30 mouse cellular contexts compared by ENCODE assay signal in the genomic region with DNA sequence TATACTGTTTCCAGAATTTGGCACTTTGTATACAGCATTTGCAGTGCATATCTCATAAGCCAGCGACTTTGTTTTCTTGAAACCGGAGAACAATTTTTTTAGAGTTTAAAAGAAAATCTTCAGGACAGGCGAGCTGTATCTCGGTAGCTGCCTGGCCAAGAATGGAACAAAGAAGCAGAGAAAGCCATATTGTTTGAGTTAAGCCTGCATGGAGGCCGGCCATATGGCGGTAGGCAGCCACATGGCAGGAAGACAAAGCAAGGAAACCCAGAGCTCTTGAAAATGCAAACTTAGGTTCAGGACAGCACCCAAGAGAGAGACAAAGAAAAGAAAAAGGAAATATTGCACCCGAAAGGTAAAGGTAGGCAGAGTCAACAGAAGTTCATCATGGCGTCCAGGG.
DNase-seq lines count a peak whose midpoint lies in the region; ATAC-seq lines count a peak whose summit lies in the region.
"Had no signal": no experiment of that assay in that cellular context is flagged by ENCODE, and none has a peak within 500 bp of the region (broad histone marks: within the 10 kb centered on the region; RNA-seq: fewer than 3 reads in every experiment).

No protein-coding gene starts in this region.

- DNase-seq in forebrain, embryonic 11.5 days (ENCODE audit: low spot score) = no peak
- DNase-seq in layer of hippocampus, adult 11-12 months (ENCODE audit: low spot score) = peak; percentile 27
- no peak for DNase-seq in layer of hippocampus, adult 9-10 months (ENCODE audit: low spot score)
- DNase-seq in right cerebral cortex, postnatal 25 days = peak; percentile 14
- DNase-seq in right cerebral cortex, adult 2 months (ENCODE audit: low spot score in 2 of 2) = no peak
- DNase-seq in cerebellum, postnatal 14 days = no peak
- DNase-seq: adrenal gland, postnatal 10 days; cerebellum, adult 11-12 months; cerebellum, adult 9-11 months; heart, adult 2 months; heart, postnatal 4 days; kidney, adult 8-10 months; kidney, postnatal 10 days; right cerebral cortex, postnatal 14 days; thymus, adult 18-20 months; thymus, postnatal 36 days had no signal

- no peaks in the 10 kb centered on the region for H3K36me3 ChIP-seq in forebrain, embryonic 13.5 days (ENCODE audit: poor library complexity, severe bottlenecking)
- H3K36me3 ChIP-seq in forebrain, embryonic 11.5 days (ENCODE audit: control insufficient read depth, insufficient read depth, low read length) = no peaks in the 10 kb centered on the region
- H3K36me3 ChIP-seq: embryonic facial prominence, embryonic 15.5 days; G1E; heart, embryonic 12.5 days; hindbrain, embryonic 13.5 days; limb, embryonic 13.5 days; lung, embryonic 15.5 days; midbrain, embryonic 10.5 days; midbrain, embryonic 15.5 days; neural tube, embryonic 12.5 days had no signal

- no peak overlapping the region for H3K9ac ChIP-seq in forebrain, embryonic 13.5 days
- H3K9ac ChIP-seq in forebrain, embryonic 11.5 days (ENCODE audit: low read length) = no peak overlapping the region
- H3K9ac ChIP-seq: embryonic facial prominence, embryonic 15.5 days; heart, embryonic 12.5 days; hindbrain, embryonic 13.5 days; limb, embryonic 13.5 days; lung, embryonic 15.5 days; midbrain, embryonic 15.5 days; neural tube, embryonic 12.5 days had no signal

- no peaks in the 10 kb centered on the region for H3K4me1 ChIP-seq in forebrain, embryonic 13.5 days
- H3K4me1 ChIP-seq in forebrain, embryonic 11.5 days (replicated peaks; ENCODE audit: control insufficient read depth, insufficient read depth, low read length) = no peaks in the 10 kb centered on the region
- H3K4me1 ChIP-seq: embryonic facial prominence, embryonic 15.5 days; heart, embryonic 12.5 days; hindbrain, embryonic 13.5 days; limb, embryonic 13.5 days; lung, embryonic 15.5 days; midbrain, embryonic 10.5 days; midbrain, embryonic 15.5 days; neural tube, embryonic 12.5 days had no signal

- 78% methylated on average over 8 of the region's 8 CpGs for WGBS in forebrain, embryonic 13.5 days
- 91% methylated on average over 8 of the region's 8 CpGs for WGBS in forebrain, embryonic 11.5 days

- H3K27ac ChIP-seq in forebrain, embryonic 13.5 days = no peak overlapping the region
- H3K27ac ChIP-seq in forebrain, embryonic 11.5 days (ENCODE audit: low read depth, low read length) = no peak overlapping the region
- H3K27ac ChIP-seq: embryonic facial prominence, embryonic 15.5 days; heart, adult 2 months; hindbrain, embryonic 13.5 days; limb, embryonic 13.5 days; lung, embryonic 15.5 days; midbrain, embryonic 10.5 days; midbrain, embryonic 15.5 days; neural tube, embryonic 12.5 days; stomach, postnatal 0 days had no signal

- H3K9me3 ChIP-seq in forebrain, embryonic 13.5 days (replicated peaks) = no peaks in the 10 kb centered on the region
- no peaks in the 10 kb centered on the region for H3K9me3 ChIP-seq in forebrain, embryonic 11.5 days (ENCODE audit: control insufficient read depth, low read length)
- H3K9me3 ChIP-seq: embryonic facial prominence, embryonic 15.5 days; heart, embryonic 12.5 days; hindbrain, embryonic 13.5 days; limb, embryonic 13.5 days; lung, embryonic 15.5 days; midbrain, embryonic 10.5 days; midbrain, embryonic 15.5 days; neural tube, embryonic 12.5 days had no signal

- H3K4me3 ChIP-seq in forebrain, embryonic 13.5 days = no peak overlapping the region
- no peak overlapping the region for H3K4me3 ChIP-seq in forebrain, embryonic 11.5 days (ENCODE audit: low read depth, low read length)
- H3K4me3 ChIP-seq: embryonic facial prominence, embryonic 15.5 days; heart, adult 2 months; heart, embryonic 12.5 days; hindbrain, embryonic 13.5 days; limb, embryonic 13.5 days; lung, embryonic 15.5 days; midbrain, embryonic 10.5 days; midbrain, embryonic 15.5 days; neural tube, embryonic 12.5 days had no signal

- no peaks in the 10 kb centered on the region for H3K27me3 ChIP-seq in forebrain, embryonic 13.5 days
- no peaks in the 10 kb centered on the region for H3K27me3 ChIP-seq in forebrain, embryonic 11.5 days (ENCODE audit: control insufficient read depth, insufficient read depth, low read length)
- H3K27me3 ChIP-seq: embryonic facial prominence, embryonic 15.5 days; heart, embryonic 12.5 days; hindbrain, embryonic 13.5 days; limb, embryonic 13.5 days; lung, embryonic 15.5 days; midbrain, embryonic 15.5 days; neural tube, embryonic 12.5 days; Patski had no signal

- H3K4me2 ChIP-seq in forebrain, embryonic 13.5 days = no peak overlapping the region
- no peak overlapping the region for H3K4me2 ChIP-seq in forebrain, embryonic 11.5 days (ENCODE audit: low read depth, low read length, severe bottlenecking)
- H3K4me2 ChIP-seq: embryonic facial prominence, embryonic 15.5 days; heart, embryonic 12.5 days; hindbrain, embryonic 13.5 days; limb, embryonic 13.5 days; liver, embryonic 11.5 days; lung, embryonic 15.5 days; midbrain, embryonic 15.5 days; neural tube, embryonic 12.5 days had no signal

- peak; percentile 61; the same call in 1 of the 2 replicates for ATAC-seq in forebrain, embryonic 13.5 days
- ATAC-seq in forebrain, embryonic 11.5 days (replicated peaks; ENCODE audit: low FRiP score) = no peak
- ATAC-seq: intestine, embryonic 16.5 days; midbrain, embryonic 15.5 days; Patski had no signal

Comparison
In these comparisons a context has a peak if more than half of its experiments do, and no peak if none do; other contexts are left out.
1. DNase-seq: peak in layer of hippocampus, adult 11-12 months (single experiment) and right cerebral cortex, postnatal 25 days (single experiment); none in forebrain, embryonic 11.5 days (single experiment), layer of hippocampus, adult 9-10 months (single experiment), right cerebral cortex, adult 2 months (0 of 2) and cerebellum, postnatal 14 days (0 of 2).